Mouse (Mus musculus) heart, postnatal 25 days (tissue): ENCODE measurements around the gene Rnd2. TPM values are rescaled to one million over a fixed set of nuclear protein-coding genes. Genes with fewer than 3 reads are reported as not detected.
"Not testable (repeated sequence)": the region's sequence is repeated elsewhere in the genome, so short reads cannot be mapped to it uniquely, and the experiment has no call there.

Experiments used
- DNase-seq: peaks from one replicate; pipeline ENCODE4 v3.0.0; 2022; ENCODE audit warnings: low spot score
- intact Hi-C: fragments of 180-260 bp; cut with DNase I; formaldehyde crosslinking; loops from one replicate; pipeline ENCODE4 v1.15.1; 2025
- total RNA-seq, 2 experiments: library from RNA; stranded (reverse); gene quantifications; 2 replicates each; pipeline ENCODE4 v1.2.3; 2021

Gene Rnd2
- total RNA-seq = 1 to 10 TPM; 5.7 to 6.2 TPM

DNA sequence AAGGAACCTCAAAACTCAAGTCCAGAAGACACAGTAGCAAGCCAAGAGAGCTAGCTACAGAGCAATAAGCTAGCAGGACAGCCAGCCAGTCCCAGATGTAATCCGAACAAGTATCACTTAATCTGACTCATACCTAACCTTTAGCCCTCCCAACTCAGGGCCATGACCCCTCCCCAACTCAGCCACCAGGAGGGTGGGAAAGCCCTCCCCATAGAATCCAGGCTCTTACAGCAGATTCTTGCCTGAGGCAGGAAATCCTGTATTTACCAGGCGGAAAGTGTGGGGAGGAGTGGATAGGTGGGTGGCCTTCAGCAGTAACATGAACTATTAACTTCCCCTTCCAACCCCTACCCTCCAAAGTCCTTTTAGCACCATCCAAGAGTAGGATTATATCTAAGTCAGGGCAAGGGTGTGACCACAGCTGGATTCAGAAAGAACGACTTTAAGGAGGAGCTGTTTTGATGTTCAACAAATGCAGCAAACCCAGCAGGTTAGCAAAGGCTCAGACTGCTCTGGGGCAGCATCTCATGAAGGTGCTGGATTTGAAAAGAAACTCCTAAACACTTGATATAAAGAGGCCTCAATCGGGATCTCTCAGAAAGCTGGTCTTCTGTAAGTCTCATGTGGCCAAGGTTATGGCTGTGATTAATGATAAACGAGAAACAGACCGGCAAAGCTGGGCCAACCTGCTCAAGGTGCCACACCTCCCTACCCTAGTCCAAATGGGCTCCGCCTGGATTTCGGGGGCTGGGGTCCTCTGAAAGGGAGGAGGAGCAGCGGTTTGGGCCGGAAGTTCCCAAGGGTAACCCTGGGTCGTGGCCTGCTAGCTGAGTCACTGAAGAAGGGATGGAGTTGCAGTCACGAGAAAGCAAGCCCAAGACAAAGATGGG lies at the start of gene Rnd2:
Gene Rnd2, plus strand, starts transcription at position 789 of the 890 bp plus-strand sequence.
- intact Hi-C loops = loop anchor here (5.0 kb wide), 1 partner anchor 88 kb away; the partner anchor contains the start of genes Brca1 and Nbr1
- DNase-seq = no peak

DNA sequence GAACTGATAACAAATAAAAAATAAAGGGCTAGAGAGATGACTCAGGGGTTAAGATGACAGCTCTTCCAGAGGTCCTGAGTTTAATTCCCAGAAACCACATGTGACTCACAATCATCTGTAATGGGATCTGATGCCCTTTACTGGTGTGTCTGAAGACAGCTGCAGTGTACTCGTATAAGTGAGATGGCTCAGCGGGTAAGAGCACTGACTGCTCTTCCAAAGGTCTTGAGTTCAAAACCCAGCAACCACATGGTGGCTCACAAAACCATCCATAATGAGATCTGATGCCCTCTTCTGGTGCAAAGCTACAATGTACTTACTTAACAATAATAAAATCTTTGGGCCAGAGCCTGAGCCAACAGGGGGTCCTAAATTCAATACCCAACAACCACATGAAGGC lies 49.5 kb upstream of the Rnd2 start:
- intact Hi-C loops = no loop called here
- DNase-seq = no peak

DNA sequence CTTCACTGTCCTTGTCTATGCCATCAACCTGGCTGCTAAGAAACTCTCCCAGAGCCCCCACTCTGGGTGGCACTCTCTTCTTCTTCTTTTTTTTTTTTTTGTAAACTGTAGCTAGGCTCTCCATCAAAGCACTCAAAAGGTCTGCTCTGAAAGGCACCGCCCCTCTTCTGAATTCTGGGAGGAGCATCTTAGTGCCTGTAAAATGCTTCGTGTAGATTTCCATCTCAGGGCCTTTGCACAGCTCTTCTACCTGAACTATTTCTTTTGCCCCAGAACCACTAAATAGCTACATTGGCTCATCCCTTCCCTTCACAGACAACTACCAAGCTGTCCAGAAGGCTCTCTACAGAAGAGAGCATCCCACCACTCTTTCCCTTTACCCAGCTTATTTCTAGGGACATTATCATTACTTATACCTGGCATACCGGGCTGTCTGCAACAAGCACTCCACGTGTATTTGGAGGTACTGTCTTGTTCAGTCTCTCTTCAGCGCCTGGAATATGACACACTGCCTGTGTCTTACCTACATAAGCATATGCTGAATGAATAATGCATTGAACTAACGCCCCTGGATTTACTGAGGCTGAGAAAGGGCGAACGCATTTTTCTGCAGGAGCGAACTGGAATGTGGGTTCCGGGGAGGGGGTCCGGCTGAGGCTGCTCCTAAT lies 48.2 kb upstream of the Rnd2 start:
- DNase-seq = no peak
- intact Hi-C loops = no loop called here

DNA sequence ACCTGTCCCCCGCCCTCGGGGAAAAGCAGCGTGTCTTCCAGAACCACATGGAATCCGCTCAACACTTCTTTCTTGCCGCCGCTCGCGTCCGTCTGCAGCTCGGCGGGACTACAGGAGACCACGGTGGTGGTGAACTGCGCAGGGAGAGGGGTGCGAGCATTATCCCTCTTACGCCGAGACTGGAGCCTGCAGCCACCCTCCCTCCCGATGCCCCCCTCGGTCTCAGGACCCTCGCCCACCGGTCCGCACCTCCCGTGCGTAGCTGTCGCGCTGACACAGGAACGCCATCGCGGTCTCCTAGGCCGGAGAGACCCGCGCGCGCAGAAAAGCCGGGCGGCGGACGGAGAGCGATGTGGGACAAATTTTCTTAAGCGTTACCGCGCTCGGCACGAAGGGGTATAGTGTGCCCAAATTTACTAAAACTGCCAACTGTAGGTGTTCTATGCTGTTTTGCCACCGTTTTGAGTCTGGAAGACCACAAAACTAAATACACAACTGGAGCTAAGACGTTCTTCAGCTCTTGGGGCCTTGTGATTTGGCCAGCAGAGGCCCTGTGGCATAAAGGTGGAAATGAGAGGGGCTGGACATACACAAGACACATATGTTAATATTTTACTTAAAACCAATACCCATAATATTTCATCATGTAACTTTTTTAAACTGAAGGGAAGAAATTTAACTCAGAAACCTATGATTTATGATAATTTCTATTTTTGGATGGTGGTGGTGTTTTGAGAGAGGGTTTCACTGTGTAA lies 47.5 kb upstream of the Rnd2 start, which contains the start of gene Aarsd1:
Gene Aarsd1, minus strand, starts transcription at position 515 of the 755 bp plus-strand sequence.
- peak; percentile 74 for DNase-seq
- intact Hi-C loops = no loop called here

DNA sequence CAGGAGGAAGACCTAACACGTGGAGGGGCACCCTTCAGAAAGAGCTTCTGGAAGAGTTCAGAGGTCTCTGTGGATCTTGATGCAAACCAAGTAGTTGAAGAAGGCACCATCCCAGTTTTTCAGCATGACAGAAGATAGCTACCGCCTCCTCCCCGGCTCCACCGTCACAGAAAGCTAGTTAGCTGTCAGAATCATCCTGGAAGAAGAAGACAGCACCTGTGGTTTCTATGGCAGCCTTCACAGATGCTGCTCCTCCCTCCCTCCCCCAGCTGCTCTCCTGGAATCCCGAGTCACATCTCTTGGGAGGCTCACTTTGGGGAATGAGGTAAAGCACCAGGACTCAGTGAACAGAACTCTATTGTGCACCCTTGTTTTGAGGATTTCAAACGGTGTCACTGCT lies 45.8 kb upstream of the Rnd2 start:
- intact Hi-C loops = no loop called here
- no peak for DNase-seq

DNA sequence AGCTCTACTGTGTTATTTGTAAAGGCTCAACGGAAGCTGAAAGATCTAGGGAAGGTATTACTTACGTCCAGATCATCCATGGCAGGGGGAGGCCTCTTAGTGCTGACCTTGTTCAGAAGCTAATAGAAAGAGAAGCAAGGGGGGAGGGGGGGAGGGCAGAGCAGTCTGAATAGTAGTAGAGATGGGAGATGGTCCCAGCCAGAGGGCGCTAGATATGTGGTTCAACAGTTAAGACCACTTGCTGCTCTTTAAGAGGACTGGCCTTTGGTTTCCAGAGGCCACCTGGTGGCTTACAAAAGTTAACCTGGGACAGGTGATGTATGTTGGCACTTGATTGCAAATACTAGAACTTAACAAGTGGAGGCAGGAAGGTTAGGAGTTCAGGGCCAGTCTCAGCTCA lies 45.2 kb upstream of the Rnd2 start:
- DNase-seq = no peak
- intact Hi-C loops = no loop called here

DNA sequence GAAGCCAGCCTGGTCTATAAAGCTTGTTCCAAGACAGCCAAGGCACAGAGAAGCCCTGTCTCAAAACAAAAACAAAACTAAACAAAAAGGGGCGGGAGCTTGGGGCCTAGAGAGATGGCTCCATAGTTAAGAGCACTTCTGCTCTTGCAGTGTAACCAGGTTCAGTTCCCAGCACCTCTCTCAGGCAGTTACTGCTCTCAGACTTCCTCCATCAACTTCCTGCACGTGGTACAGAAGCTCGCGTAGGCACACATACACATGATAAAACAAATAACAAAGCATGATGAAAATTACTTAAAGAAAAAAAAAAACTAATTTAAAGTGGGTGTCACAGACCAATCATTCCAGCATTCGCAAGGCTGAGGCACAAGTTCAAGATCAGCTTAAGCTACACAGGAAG lies 44.7 kb upstream of the Rnd2 start:
- DNase-seq = no peak
- intact Hi-C loops = no loop called here

DNA sequence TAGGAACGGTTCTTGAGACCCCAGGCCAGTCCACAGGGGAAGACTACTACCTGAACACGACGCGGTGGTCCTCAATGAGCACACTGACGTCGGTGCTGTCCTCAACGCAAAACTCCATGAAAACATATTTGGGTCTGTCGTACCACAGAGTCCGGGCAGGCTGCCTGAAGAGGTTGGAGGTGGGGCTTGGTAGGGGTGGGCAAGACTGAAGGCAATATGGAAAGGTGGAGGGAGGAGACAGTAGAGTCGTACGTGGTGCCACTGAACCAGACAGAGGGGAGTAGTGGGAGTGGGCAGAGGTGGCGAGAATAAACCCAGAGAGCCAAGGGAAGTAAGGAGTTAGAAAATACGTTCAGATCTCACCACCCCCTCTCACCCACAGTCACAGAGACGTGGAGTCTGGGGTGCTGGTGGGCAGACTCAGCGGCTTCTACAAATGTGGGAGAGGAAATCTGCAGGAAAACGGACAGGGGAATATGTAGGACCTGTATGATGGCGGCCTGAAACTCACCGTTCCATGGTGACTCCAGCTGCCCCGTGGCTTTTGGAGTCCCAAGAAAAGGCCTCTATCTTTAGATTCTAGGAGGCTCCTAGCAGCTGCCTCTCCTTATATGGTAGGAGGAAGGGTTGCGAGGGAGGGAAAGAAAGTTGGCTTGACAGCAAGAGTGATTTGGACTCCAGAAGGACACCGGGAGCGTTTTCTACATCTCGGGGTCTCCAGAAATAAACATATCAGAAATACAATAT lies 40.5 kb upstream of the Rnd2 start, which contains the start of gene Gm27029:
Gene Gm27029, minus strand, starts transcription at position 692 of the 747 bp plus-strand sequence.
- intact Hi-C loops = no loop called here

DNA sequence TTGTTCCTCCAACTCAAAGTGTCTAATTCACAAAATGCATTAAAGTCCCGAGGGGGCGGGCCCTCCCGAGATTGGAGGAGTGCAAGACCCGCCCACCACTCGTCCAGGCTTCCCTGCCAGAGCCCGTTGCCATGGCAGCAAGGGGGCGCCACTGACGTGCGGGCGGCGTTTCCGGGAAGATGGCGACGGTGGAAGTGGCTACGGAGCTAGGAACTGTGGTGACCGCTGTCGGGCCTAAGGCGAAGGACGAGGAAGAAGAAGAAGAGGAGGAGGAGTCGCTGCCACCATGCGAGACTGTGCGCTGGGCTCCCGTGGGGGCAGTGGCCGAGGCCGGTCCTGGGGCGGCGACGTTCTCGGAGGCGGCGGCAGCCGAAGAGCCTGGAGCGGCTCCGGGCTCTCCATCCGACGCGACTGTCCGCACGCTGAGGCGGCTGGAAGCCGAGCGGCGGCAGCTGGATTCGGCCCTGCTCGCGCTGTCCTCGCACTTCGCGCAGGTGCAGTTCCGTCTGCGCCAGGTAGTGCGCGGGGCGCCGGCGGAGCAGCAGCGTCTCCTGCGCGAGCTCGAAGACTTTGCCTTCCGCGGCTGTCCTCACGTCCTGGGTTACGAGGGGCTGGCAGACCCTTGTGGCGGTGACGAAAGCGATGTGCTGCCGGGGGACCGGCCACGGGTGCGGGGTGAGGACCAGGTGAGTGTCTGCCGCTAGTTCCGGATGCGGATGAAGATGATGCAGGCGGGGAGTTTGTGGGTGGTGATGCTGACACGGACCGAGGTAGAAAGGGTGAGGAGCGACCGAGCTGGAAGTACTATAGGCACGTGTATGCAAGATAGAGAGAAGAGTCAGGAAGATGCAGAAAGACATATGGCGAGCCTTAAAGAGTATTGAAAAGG lies 39.6 kb upstream of the Rnd2 start, which contains the start of the genes Rundc1 and Ptges3l:
Gene Rundc1, plus strand, starts transcription at position 161 of the 889 bp plus-strand sequence.
Gene Ptges3l, minus strand, starts transcription at position 409 of the 889 bp plus-strand sequence.
- DNase-seq = peak; percentile 94

More for the DNA sequence above, 40.5 kb upstream of the Rnd2 start, which contains the start of gene Gm27029:
- DNase-seq = no peak

DNA sequence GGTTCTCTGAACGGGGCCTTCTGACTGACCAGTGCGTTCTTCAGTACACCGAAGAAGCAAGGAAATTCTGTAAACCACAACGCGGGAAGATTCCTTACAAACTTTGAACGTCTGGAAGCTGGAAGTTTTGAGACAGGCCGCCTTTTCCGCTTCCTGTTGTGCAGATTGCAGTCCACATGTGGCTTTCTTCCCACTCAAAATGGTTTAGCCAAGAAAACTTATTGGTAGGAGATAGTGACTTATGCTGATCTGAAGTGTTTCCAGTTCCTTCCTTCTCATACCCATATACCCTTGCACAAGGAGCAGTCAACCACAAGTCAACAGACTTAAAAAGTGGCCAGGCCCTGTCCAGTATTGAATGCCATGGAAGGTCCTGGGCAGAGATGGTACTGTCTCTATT lies 38.6 kb upstream of the Rnd2 start:
- intact Hi-C loops = no loop called here
- DNase-seq = no peak

More for the DNA sequence above, 39.6 kb upstream of the Rnd2 start, which contains the start of the genes Rundc1 and Ptges3l:
- intact Hi-C loops = no loop called here

DNA sequence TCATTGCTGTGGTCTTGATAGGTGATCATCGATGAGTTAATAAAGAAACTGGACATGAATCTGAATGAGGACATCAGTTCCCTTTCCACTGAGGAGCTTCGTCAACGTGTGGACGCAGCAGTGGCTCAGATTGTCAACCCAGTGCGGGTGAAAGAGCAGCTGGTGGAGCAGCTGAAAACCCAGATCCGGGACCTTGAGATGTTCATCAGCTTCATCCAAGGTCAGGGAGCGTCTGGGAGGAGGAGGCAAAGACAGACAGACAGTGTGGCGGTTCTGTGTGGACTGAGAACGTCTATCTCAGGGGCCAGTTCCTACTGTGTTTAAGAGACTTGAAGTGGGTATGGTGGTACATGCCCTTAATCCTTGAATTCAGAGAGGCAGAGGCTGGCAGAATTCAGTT lies 33.5 kb upstream of the Rnd2 start:
- DNase-seq = no peak
- intact Hi-C loops = no loop called here

DNA sequence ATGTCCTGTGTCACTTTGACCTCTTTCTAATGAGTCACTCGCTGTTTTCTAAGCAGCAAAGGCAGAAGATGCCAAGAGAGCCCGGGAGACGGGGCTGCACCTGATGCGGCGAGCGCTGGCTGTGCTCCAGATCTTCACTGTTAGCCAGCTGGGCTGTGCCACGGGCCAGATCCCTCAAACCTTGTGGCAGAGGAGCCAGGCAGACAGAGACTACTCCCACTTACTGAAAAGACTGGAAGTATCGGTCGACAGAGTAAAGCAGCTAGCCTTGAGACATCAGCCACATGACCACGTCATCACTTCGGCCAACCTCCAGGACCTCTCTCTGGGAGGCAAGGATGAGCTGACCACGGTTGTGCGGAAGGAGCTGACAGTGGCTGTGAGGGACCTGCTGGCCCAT lies 31.4 kb upstream of the Rnd2 start:
- DNase-seq = no peak
- intact Hi-C loops = no loop called here

DNA sequence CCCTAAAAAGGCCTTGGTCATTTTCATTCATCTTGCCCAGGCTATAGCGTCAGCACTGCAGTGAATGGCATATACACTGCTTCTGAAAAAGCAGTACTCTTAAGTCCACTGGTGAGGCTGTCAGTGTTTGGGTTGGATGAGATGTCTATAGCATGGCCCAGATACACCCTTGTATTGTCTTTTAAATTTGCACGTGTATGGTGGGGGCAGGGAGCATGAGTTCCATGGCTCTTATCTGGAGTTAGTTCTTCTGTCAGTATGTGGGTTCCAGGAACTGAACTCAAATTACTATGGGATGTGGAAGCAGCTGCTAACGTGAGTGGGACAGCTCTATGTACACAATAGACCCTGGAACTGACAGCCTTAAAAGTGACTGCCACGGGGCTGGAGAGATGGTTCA lies 29.0 kb upstream of the Rnd2 start:
- DNase-seq = no peak
- intact Hi-C loops = no loop called here

DNA sequence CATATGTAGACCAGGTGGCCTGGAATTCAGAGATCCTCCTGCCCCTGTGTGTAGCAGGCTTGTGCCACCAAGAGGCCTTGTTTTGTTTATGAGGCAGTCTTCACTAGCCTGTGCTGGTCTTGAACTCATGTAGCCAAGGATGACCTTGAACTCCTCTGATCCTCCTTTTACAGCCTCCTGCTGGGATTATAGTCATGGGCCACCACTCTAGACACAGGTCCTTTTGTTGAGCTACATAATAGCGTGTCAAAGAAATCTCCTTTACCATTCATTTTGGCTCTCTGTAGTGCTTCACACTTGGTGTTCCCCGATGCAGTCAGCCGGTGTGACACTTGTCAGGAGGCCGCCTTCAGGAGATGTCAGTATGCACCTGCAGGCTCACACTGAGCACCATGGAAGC lies 27.9 kb upstream of the Rnd2 start:
- DNase-seq = no peak
- intact Hi-C loops = no loop called here

DNA sequence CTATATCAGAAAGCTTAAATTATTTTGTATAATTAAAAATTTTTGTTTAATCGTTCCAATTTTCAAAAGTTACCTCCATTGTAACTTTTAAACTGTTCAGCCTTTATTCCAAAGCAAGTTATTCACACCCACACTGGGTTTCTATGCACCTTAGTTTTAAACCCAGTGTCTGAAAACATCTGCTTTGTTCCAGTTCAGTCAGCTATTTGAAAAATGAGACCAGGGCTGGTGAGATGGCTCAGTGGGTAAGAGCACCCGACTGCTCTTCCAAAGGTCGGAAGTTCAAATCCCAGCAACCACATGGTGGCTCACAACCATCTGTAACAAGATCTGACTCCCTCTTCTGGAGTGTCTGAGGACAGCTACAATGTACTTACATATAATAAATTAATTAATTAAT lies 26.8 kb upstream of the Rnd2 start:
- DNase-seq, intact Hi-C loops: not testable (repeated sequence)

DNA sequence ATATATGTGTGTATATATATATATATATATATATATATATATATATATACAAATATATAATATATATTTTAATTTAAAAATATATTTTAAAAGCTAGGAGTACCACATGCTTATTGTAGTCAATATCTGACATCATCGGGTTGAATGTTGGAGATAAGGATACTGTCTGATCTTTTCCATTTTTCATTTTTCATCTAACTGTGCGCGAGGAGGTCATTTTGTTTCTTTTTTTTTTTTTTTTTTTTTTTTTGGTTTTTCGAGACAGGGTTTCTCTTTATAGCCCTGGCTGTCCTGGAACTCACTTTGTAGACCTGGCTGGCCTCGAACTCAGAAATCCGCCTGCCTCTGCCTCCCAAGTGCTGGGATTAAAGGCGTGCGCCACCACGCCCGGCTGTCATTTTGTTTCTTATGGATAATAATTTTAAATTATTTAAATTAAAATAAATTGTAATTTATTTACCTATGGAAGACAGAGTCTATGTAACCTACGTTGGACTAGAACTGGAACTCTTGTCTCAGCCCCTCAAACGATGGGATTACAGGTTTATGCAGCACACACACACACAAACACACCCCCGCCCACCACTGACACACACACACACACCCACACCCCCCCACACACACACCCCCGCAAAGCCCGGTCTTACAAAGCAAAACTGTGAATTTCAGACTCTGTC lies 23.2 kb upstream of the Rnd2 start:
- DNase-seq, intact Hi-C loops: not testable (repeated sequence)

DNA sequence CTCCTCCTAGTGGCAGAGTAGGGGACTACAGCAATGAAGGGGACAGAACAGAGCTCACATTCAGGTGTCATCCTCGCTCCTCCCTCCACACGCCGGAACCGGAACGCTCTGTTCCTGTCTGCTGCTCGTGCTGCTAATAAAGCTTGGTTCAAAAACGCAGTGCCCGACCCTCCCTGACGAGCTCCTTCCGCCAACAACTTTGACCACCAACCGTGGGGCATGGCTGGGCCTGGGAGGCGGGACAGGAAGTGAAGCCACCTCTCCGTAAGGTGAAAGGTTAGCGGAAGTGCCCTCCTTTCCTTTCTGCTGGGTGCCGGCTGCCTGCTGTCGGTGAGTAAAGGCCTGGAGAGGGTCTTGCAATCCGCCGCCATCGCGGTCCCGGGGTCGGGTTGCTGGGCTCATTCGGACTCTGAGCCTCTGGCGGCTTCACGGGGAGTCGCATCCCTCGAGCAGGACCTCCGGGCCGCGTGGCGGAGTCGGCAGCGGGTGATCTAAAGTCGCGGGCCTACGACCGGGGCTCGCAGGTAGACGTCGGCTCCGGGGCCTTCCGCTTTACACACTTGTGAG lies 22.6 kb upstream of the Rnd2 start, which contains the start of gene Rpl27:
Gene Rpl27, plus strand, starts transcription at position 172 of the 567 bp plus-strand sequence.
- intact Hi-C loops = no loop called here
- DNase-seq = peak; percentile 97
